Mouse (Mus musculus): ENCODE measurements around the gene Kdm8. TPM values are rescaled to one million over a fixed set of nuclear protein-coding genes. Genes with fewer than 3 reads are reported as not detected.

Kdm8 gene
- polyA plus RNA-seq, 1 experiment = 2.4 TPM

DNA sequence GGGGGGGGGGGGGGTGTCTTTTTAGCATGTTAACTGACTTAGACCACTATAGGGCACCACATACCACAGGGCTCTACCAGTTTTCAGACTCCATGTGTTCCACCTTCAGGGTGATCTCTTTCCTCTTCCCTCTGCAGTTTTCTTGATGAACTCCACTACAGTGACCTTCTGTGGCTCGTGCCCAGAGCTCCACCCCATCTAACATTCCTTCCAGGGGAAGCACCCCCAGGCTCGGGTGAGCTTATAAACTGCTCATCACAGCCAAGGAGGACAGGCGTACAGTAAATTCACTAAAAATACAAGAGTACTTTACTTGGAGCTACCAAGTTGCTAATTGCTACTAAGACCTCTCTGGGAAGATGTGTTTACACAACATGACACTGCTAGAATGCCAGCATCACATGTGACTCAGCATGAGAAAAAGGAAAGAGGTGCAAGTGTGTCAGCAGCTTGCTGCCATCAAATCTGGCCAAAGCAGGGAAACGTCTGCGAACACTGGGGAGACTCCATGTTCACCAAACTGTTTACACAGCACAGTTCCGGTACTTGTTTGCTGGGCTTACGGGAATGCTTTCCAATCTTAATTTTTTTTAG is 34.0 kb downstream of the Kdm8 start:
- peak overlapping the region; percentile 53; the same call in 1 of the 2 replicates for H3K27ac ChIP-seq (ENCODE audit: insufficient read depth, low read depth, low read length)
- TF ChIP-seq CTCF (IDR thresholded peaks at IDR 0.05; ENCODE audit: extremely low read depth, insufficient read length, insufficient replicate concordance, low read depth, low read length) (no peak), POLR2A (IDR thresholded peaks at IDR 0.05; ENCODE audit: low read depth, low read length) (no peak)

DNA sequence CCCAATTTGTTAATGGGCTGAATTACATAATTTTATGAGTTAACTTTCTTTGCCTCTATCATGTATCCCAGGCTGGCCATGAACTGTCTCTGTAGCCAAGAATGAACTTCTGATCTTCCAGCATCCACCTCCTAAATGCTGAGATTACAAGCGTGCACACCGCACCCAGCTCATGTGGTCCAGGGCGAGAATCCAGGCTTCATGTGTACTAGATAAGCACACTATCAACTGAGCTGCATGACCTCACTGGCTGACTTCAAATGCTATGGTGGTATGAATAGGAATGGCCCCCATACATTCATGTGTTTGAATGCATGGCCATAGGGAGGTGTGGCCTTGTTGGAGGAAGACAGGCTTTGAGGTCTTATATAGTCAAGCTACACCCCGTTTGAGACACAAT is 36.0 kb downstream of the Kdm8 start:
- Histone ChIP-seq H3K4me1 (ENCODE audit: control insufficient read depth, insufficient read depth, insufficient read length, low read length) (peaks cover 3% of the 10 kb centered on the region; the same call in 1 of the 2 replicates), H3K36me3 (ENCODE audit: control insufficient read depth, insufficient read depth, low read length) (peaks cover 9% of the 10 kb centered on the region; the same call in 1 of the 2 replicates)

More for the DNA sequence above, 34.0 kb downstream of the Kdm8 start:
- peaks cover 5% of the 10 kb centered on the region; the same call in 1 of the 2 replicates for H3K36me3 ChIP-seq (ENCODE audit: control insufficient read depth, insufficient read depth, low read length)
- WGBS = 71% methylated on average over 7 of the region's 7 CpGs
- no peak overlapping the region for H3K4me3 ChIP-seq (ENCODE audit: low read depth, low read length)
- peaks cover 5% of the 10 kb centered on the region; the same call in 1 of the 2 replicates for H3K4me1 ChIP-seq (ENCODE audit: control insufficient read depth, insufficient read depth, insufficient read length, low read length)
- H3K27me3 ChIP-seq (ENCODE audit: control insufficient read depth, insufficient read depth, low read length) = no peaks in the 10 kb centered on the region

DNA sequence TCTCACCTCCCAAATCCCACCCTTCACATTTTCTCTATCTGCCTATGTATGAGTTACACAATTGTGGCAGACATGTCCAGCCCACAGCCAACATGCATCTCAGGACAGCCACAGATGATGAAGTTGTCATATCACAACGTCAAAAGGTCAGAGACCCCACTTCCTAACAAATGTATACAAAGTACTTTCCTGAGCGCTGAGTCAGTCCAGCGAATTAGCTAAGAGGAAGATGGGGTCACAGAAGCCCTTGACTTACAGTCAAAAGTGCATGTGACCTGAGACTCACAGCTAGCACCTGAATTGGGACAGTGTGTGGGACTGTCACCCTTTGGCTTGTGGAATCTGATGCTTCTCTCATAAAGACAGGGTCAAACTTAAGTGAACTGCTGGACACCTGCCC is 37.9 kb downstream of the Kdm8 start:
- Histone ChIP-seq H3K4me1 (ENCODE audit: control insufficient read depth, insufficient read depth, insufficient read length, low read length) (peaks cover 5% of the 10 kb centered on the region), H3K27ac (ENCODE audit: insufficient read depth, low read depth, low read length) (no peak overlapping the region), H3K27me3 (ENCODE audit: control insufficient read depth, insufficient read depth, low read length) (no peaks in the 10 kb centered on the region), H3K4me3 (ENCODE audit: low read depth, low read length) (no peak overlapping the region), H3K36me3 (ENCODE audit: control insufficient read depth, insufficient read depth, low read length) (peaks cover 9% of the 10 kb centered on the region; the same call in 1 of the 2 replicates)
- TF ChIP-seq CTCF (IDR thresholded peaks at IDR 0.05; ENCODE audit: extremely low read depth, insufficient read length, insufficient replicate concordance, low read depth, low read length) (no peak), POLR2A (IDR thresholded peaks at IDR 0.05; ENCODE audit: low read depth, low read length) (no peak)
- WGBS = 68% methylated on average over 3 of the region's 3 CpGs

More for the DNA sequence above, 36.0 kb downstream of the Kdm8 start:
- no peak for TF ChIP-seq CTCF (IDR thresholded peaks at IDR 0.05; ENCODE audit: extremely low read depth, insufficient read length, insufficient replicate concordance, low read depth, low read length)
- TF ChIP-seq POLR2A (IDR thresholded peaks at IDR 0.05; ENCODE audit: low read depth, low read length) = no peak
- H3K27ac ChIP-seq (ENCODE audit: insufficient read depth, low read depth, low read length) = no peak overlapping the region
- WGBS = 87% methylated on average over 4 of the region's 4 CpGs
- no peaks in the 10 kb centered on the region for H3K27me3 ChIP-seq (ENCODE audit: control insufficient read depth, insufficient read depth, low read length)
- H3K4me3 ChIP-seq (ENCODE audit: low read depth, low read length) = no peak overlapping the region

DNA sequence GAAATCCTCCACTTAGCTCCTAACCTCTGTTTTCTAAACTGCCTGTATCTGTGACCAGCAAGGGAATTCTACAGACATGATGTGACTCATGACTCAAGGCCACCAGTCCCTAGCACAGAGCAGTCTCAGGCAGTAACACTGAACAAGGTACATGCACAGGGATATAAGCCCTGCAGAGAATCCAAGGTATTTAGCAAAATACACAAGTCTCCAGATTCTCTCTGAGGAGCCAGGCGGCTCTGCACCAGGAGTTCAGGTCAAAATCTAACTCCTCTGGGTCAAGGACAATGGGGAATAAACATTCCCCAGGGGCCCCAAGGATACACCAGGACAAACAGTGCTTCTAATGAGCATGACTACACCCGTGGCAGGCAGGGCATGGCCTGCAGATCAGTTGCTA is 38.4 kb downstream of the Kdm8 start:
- TF ChIP-seq POLR2A (IDR thresholded peaks at IDR 0.05; ENCODE audit: low read depth, low read length) (no peak), CTCF (IDR thresholded peaks at IDR 0.05; ENCODE audit: extremely low read depth, insufficient read length, insufficient replicate concordance, low read depth, low read length) (no peak)
- Histone ChIP-seq H3K27me3 (ENCODE audit: control insufficient read depth, insufficient read depth, low read length) (no peaks in the 10 kb centered on the region), H3K36me3 (ENCODE audit: control insufficient read depth, insufficient read depth, low read length) (peaks cover 8% of the 10 kb centered on the region; the same call in 1 of the 2 replicates), H3K4me1 (ENCODE audit: control insufficient read depth, insufficient read depth, insufficient read length, low read length) (peaks cover 5% of the 10 kb centered on the region), H3K27ac (ENCODE audit: insufficient read depth, low read depth, low read length) (no peak overlapping the region), H3K4me3 (ENCODE audit: low read depth, low read length) (no peak overlapping the region)
- 61% methylated on average over 2 of the region's 2 CpGs for WGBS

- H3K4me3 ChIP-seq (ENCODE audit: low read depth, low read length) = no peak overlapping the region
- H3K27ac ChIP-seq (ENCODE audit: insufficient read depth, low read depth, low read length) = no peak overlapping the region
- TF ChIP-seq POLR2A (IDR thresholded peaks at IDR 0.05; ENCODE audit: low read depth, low read length) (no peak), CTCF (IDR thresholded peaks at IDR 0.05; ENCODE audit: extremely low read depth, insufficient read length, insufficient replicate concordance, low read depth, low read length) (no peak)
- H3K27me3 ChIP-seq (ENCODE audit: control insufficient read depth, insufficient read depth, low read length) = no peaks in the 10 kb centered on the region
- 95% methylated on average over 7 of the region's 7 CpGs for WGBS
- H3K36me3 ChIP-seq (ENCODE audit: control insufficient read depth, insufficient read depth, low read length) = peaks cover 6% of the 10 kb centered on the region; the same call in 1 of the 2 replicates
- peaks cover 2% of the 10 kb centered on the region for H3K4me1 ChIP-seq (ENCODE audit: control insufficient read depth, insufficient read depth, insufficient read length, low read length)
Observed at GRCm38 (mm10) chr7:125484791-125485190, 40.3 kb downstream of the Kdm8 start.

GRCm38 (mm10) chr7:125486121-125486630 is 41.7 kb downstream of the Kdm8 start:
- H3K4me1 ChIP-seq (ENCODE audit: control insufficient read depth, insufficient read depth, insufficient read length, low read length) = peaks cover 6% of the 10 kb centered on the region
- H3K36me3 ChIP-seq (ENCODE audit: control insufficient read depth, insufficient read depth, low read length) = peaks cover 6% of the 10 kb centered on the region; the same call in 1 of the 2 replicates
- H3K4me3 ChIP-seq (ENCODE audit: low read depth, low read length) = no peak overlapping the region
- no peaks in the 10 kb centered on the region for H3K27me3 ChIP-seq (ENCODE audit: control insufficient read depth, insufficient read depth, low read length)
- H3K27ac ChIP-seq (ENCODE audit: insufficient read depth, low read depth, low read length) = no peak overlapping the region
- TF ChIP-seq POLR2A (IDR thresholded peaks at IDR 0.05; ENCODE audit: low read depth, low read length) = no peak
- no peak for TF ChIP-seq CTCF (IDR thresholded peaks at IDR 0.05; ENCODE audit: extremely low read depth, insufficient read length, insufficient replicate concordance, low read depth, low read length)
- 94% methylated on average over 16 of the region's 16 CpGs for WGBS

DNA sequence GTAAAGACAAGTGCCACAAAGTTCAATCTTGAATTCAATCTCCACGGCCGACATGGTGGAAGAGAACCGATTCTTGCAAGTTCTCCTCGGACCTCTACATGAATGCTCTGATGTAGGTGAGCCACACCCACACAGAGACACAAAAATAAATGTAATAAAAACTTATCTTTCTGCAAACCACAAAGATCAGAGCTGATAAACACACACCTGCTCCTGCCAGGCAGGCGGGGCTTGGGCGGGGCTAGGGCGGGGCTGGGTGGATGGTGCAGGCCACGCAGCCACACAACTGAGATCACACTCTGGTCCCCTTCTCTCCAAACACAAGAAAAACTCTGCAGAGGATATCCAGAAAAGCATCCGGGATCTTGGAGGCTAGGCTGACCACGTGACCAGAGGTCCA is 42.6 kb downstream of the Kdm8 start:
- Histone ChIP-seq H3K27me3 (ENCODE audit: control insufficient read depth, insufficient read depth, low read length) (no peaks in the 10 kb centered on the region), H3K4me1 (ENCODE audit: control insufficient read depth, insufficient read depth, insufficient read length, low read length) (peaks cover 11% of the 10 kb centered on the region), H3K27ac (ENCODE audit: insufficient read depth, low read depth, low read length) (no peak overlapping the region), H3K4me3 (ENCODE audit: low read depth, low read length) (no peak overlapping the region), H3K36me3 (ENCODE audit: control insufficient read depth, insufficient read depth, low read length) (peaks cover 6% of the 10 kb centered on the region; the same call in 1 of the 2 replicates)
- WGBS = 36% methylated on average over 10 of the region's 10 CpGs
- no peak for TF ChIP-seq POLR2A (IDR thresholded peaks at IDR 0.05; ENCODE audit: low read depth, low read length)
- no peak for TF ChIP-seq CTCF (IDR thresholded peaks at IDR 0.05; ENCODE audit: extremely low read depth, insufficient read length, insufficient replicate concordance, low read depth, low read length)
